Mouse (Mus musculus) forebrain, embryonic 15.5 days (tissue): ENCODE data around the gene Cd3eap. TPM values are rescaled to one million over a fixed set of nuclear protein-coding genes. Genes with fewer than 3 reads are reported as not detected.

ENCODE experiments used
- ATAC-seq: fragments of 200-750 bp; cut with Nextera tagmentation; replicated peaks from 2 replicates; pipeline ENCODE4 v1.8.0; 2017; ENCODE audit warnings: mild to moderate bottlenecking, moderate TSS enrichment, moderate library complexity
- H3K27ac ChIP-seq: fragments of 300-500 bp; sonication (generic); replicated peaks from 2 replicates; pipeline ENCODE4 v1.5.1; 2015; ENCODE audit warnings: mild to moderate bottlenecking, inconsistent platforms
- H3K27me3 ChIP-seq: fragments of 300-500 bp; sonication (generic); 2 replicates; pipeline ENCODE4 v1.6.1; 2015; ENCODE audit warnings: inconsistent platforms
- H3K36me3 ChIP-seq: fragments of 300-500 bp; sonication (generic); 2 replicates; pipeline ENCODE4 v1.6.1; 2015; ENCODE audit warnings: mild to moderate bottlenecking, inconsistent platforms
- H3K4me1 ChIP-seq: fragments of 300-500 bp; sonication (generic); 2 replicates; pipeline ENCODE4 v1.6.1; 2015; ENCODE audit warnings: inconsistent platforms
- H3K4me2 ChIP-seq: fragments of 300-500 bp; sonication (generic); replicated peaks from 2 replicates; pipeline ENCODE4 v1.6.1; 2015; ENCODE audit warnings: mild to moderate bottlenecking, inconsistent platforms
- H3K4me3 ChIP-seq: fragments of 300-500 bp; sonication (generic); 2 replicates; pipeline ENCODE4 v1.5.1; 2015; ENCODE audit warnings: mild to moderate bottlenecking, inconsistent platforms
- H3K9ac ChIP-seq: fragments of 300-500 bp; sonication (generic); replicated peaks from 2 replicates; pipeline ENCODE4 v1.6.1; 2015; ENCODE audit warnings: mild to moderate bottlenecking, inconsistent platforms
- H3K9me3 ChIP-seq: fragments of 300-500 bp; sonication (generic); 2 replicates; pipeline ENCODE4 v1.6.1; 2016; ENCODE audit warnings: inconsistent platforms
- WGBS: fragments of 180-500 bp; shearing (Covaris S2); methylation state at CpG from one replicate; pipeline ENCODE4 v1.1.7; 2015; ENCODE audit warnings: mixed read lengths; 5-methylcytosine and 5-hydroxymethylcytosine counted together
- polyA plus RNA-seq: library from polyadenylated mRNA; unstranded; fragments of >200 nt; fragmentation: Nextera tagmentation; extraction: Ambion mirVana; gene quantifications from 2 replicates; pipeline ENCODE4 v1.2.1, GENCODE M21; 2015

Cd3eap gene
- polyA plus RNA-seq, 1 experiment from 2014 or later, result 23.9 TPM

GRCm38 (mm10) chr7:19381377-19382165 is 22.3 kb upstream of the Cd3eap start, which contains the start of gene Ercc2:
Ercc2 (plus strand) TSS chr7:19382010.
- 6% methylated on average over 48 of the region's 48 CpGs for WGBS
- H3K27ac ChIP-seq, result peak within 1 kb of the TSS; percentile 32; the same call in 1 of the 2 replicates
- ATAC-seq, result peak; percentile 95
- H3K36me3 ChIP-seq, result peaks cover 21% of the 10 kb centered on the region
- peak within 1 kb of the TSS; percentile 71 for H3K4me3 ChIP-seq
- peak within 1 kb of the TSS; percentile 62 for H3K4me2 ChIP-seq
- no peaks in the 10 kb centered on the region for H3K27me3 ChIP-seq
- H3K9me3 ChIP-seq, result no peaks in the 10 kb centered on the region
- peaks cover 22% of the 10 kb centered on the region for H3K4me1 ChIP-seq
- H3K9ac ChIP-seq, result peak within 1 kb of the TSS; percentile 76

GRCm38 (mm10) chr7:19378049-19378448 is 18.8 kb upstream of the Cd3eap start:
- Histone ChIP-seq H3K4me3 (no peak overlapping the region), H3K4me1 (peaks cover 8% of the 10 kb centered on the region), H3K9me3 (no peaks in the 10 kb centered on the region), H3K9ac (no peak overlapping the region), H3K36me3 (no peaks in the 10 kb centered on the region), H3K27ac (no peak overlapping the region), H3K4me2 (no peak overlapping the region), H3K27me3 (no peaks in the 10 kb centered on the region)
- WGBS, result 71% methylated on average over 8 of the region's 8 CpGs
- ATAC-seq, result no peak

GRCm38 (mm10) chr7:19376019-19376418 is 16.7 kb upstream of the Cd3eap start:
- no peak for ATAC-seq
- Histone ChIP-seq H3K4me2 (no peak overlapping the region), H3K4me1 (no peaks in the 10 kb centered on the region), H3K9ac (no peak overlapping the region), H3K36me3 (no peaks in the 10 kb centered on the region), H3K9me3 (no peaks in the 10 kb centered on the region), H3K4me3 (no peak overlapping the region), H3K27ac (no peak overlapping the region), H3K27me3 (no peaks in the 10 kb centered on the region)
- WGBS, result 90% methylated on average over 4 of the region's 4 CpGs

GRCm38 (mm10) chr7:19375368-19375767 is 16.1 kb upstream of the Cd3eap start:
- H3K27ac ChIP-seq, result no peak overlapping the region
- no peak overlapping the region for H3K4me2 ChIP-seq
- ATAC-seq, result no peak; the same call in 1 of the 2 replicates
- H3K4me3 ChIP-seq, result no peak overlapping the region
- no peaks in the 10 kb centered on the region for H3K36me3 ChIP-seq
- no peaks in the 10 kb centered on the region for H3K4me1 ChIP-seq
- H3K9me3 ChIP-seq, result no peaks in the 10 kb centered on the region
- no peaks in the 10 kb centered on the region for H3K27me3 ChIP-seq
- WGBS, result 85% methylated on average over 18 of the region's 18 CpGs
- no peak overlapping the region for H3K9ac ChIP-seq

GRCm38 (mm10) chr7:19373367-19373766 is 14.1 kb upstream of the Cd3eap start:
- no peak for ATAC-seq
- no peaks in the 10 kb centered on the region for H3K27me3 ChIP-seq
- no peaks in the 10 kb centered on the region for H3K36me3 ChIP-seq
- H3K9ac ChIP-seq, result no peak overlapping the region
- no peak overlapping the region for H3K4me3 ChIP-seq
- H3K9me3 ChIP-seq, result no peaks in the 10 kb centered on the region
- H3K27ac ChIP-seq, result no peak overlapping the region
- peaks cover 4% of the 10 kb centered on the region for H3K4me1 ChIP-seq
- WGBS, result 89% methylated on average over 2 of the region's 2 CpGs
- H3K4me2 ChIP-seq, result no peak overlapping the region

GRCm38 (mm10) chr7:19369823-19370425 is 10.6 kb upstream of the Cd3eap start:
- peak overlapping the region; percentile 45 for H3K4me3 ChIP-seq
- H3K27ac ChIP-seq, result no peak overlapping the region
- WGBS, result 8% methylated on average over 46 of the region's 46 CpGs
- no peaks in the 10 kb centered on the region for H3K36me3 ChIP-seq
- no peaks in the 10 kb centered on the region for H3K9me3 ChIP-seq
- ATAC-seq, result peak; percentile 89
- no peaks in the 10 kb centered on the region for H3K27me3 ChIP-seq
- peaks cover 4% of the 10 kb centered on the region for H3K4me1 ChIP-seq
- H3K9ac ChIP-seq, result peak overlapping the region; percentile 71
- H3K4me2 ChIP-seq, result peak overlapping the region; percentile 73

- WGBS, result 26% methylated on average over 16 of the region's 16 CpGs
- Histone ChIP-seq H3K27me3 (no peaks in the 10 kb centered on the region), H3K9ac (no peak overlapping the region), H3K27ac (no peak overlapping the region), H3K4me2 (no peak overlapping the region), H3K4me1 (peaks cover 4% of the 10 kb centered on the region), H3K4me3 (no peak overlapping the region), H3K9me3 (no peaks in the 10 kb centered on the region), H3K36me3 (no peaks in the 10 kb centered on the region)
- no peak for ATAC-seq
Measured at GRCm38 (mm10) chr7:19368380-19368779, 9.1 kb upstream of the Cd3eap start.

GRCm38 (mm10) chr7:19365376-19365775 is 6.1 kb upstream of the Cd3eap start:
- Histone ChIP-seq H3K4me3 (no peak overlapping the region), H3K27me3 (no peaks in the 10 kb centered on the region), H3K4me2 (no peak overlapping the region), H3K4me1 (peaks cover 23% of the 10 kb centered on the region), H3K27ac (no peak overlapping the region), H3K36me3 (no peaks in the 10 kb centered on the region), H3K9ac (no peak overlapping the region), H3K9me3 (no peaks in the 10 kb centered on the region)
- 83% methylated on average over 4 of the region's 4 CpGs for WGBS
- no peak for ATAC-seq

- H3K36me3 ChIP-seq, result no peaks in the 10 kb centered on the region
- WGBS, result 4% methylated on average over 18 of the region's 18 CpGs
- no peak overlapping the region for H3K4me3 ChIP-seq
- H3K4me1 ChIP-seq, result peaks cover 25% of the 10 kb centered on the region
- no peak overlapping the region for H3K9ac ChIP-seq
- ATAC-seq, result no peak
- H3K27me3 ChIP-seq, result no peaks in the 10 kb centered on the region
- no peak overlapping the region for H3K27ac ChIP-seq
- H3K9me3 ChIP-seq, result no peaks in the 10 kb centered on the region
- H3K4me2 ChIP-seq, result no peak overlapping the region
Measured at GRCm38 (mm10) chr7:19363881-19364280, 4.6 kb upstream of the Cd3eap start.

- H3K36me3 ChIP-seq, result no peaks in the 10 kb centered on the region
- H3K9me3 ChIP-seq, result no peaks in the 10 kb centered on the region
- 29% methylated on average over 4 of the region's 4 CpGs for WGBS
- H3K27ac ChIP-seq, result no peak overlapping the region
- H3K9ac ChIP-seq, result no peak overlapping the region
- no peaks in the 10 kb centered on the region for H3K27me3 ChIP-seq
- no peak for ATAC-seq
- H3K4me2 ChIP-seq, result no peak overlapping the region
- H3K4me3 ChIP-seq, result no peak overlapping the region; the same call in 1 of the 2 replicates
- H3K4me1 ChIP-seq, result peaks cover 37% of the 10 kb centered on the region
Measured at GRCm38 (mm10) chr7:19362276-19362675, 3.0 kb upstream of the Cd3eap start.

GRCm38 (mm10) chr7:19361720-19362119 is 2.4 kb upstream of the Cd3eap start:
- no peaks in the 10 kb centered on the region for H3K36me3 ChIP-seq
- ATAC-seq, result no peak
- WGBS, result 11% methylated on average over 16 of the region's 16 CpGs
- H3K27ac ChIP-seq, result no peak overlapping the region
- no peaks in the 10 kb centered on the region for H3K27me3 ChIP-seq
- H3K4me2 ChIP-seq, result peak overlapping the region; percentile 96
- H3K4me3 ChIP-seq, result peak overlapping the region; percentile 68
- no peaks in the 10 kb centered on the region for H3K9me3 ChIP-seq
- H3K4me1 ChIP-seq, result peaks cover 37% of the 10 kb centered on the region
- H3K9ac ChIP-seq, result peak overlapping the region; percentile 64; the same call in 1 of the 2 replicates

- Histone ChIP-seq H3K27ac (peak overlapping the region; percentile 56), H3K9ac (peak overlapping the region; percentile 64), H3K4me1 (peaks cover 37% of the 10 kb centered on the region), H3K4me3 (peak overlapping the region; percentile 68), H3K27me3 (no peaks in the 10 kb centered on the region), H3K4me2 (peak overlapping the region; percentile 96), H3K9me3 (no peaks in the 10 kb centered on the region), H3K36me3 (0 out of 2 replicates have a peak, but pooled peaks cover 6% of the 10 kb centered on the region)
- under 1% methylated on average over 27 of the region's 27 CpGs for WGBS
- ATAC-seq, result peak; percentile 77
Measured at GRCm38 (mm10) chr7:19360944-19361343, 1.7 kb upstream of the Cd3eap start.
